Mouse (Mus musculus) fibroblast of lung, adult 2 months (primary cell): ENCODE measurements around the gene Hdac7.
A peak's percentile ranks its signal among the peaks of the same experiment; 100 is the strongest.

Experiments used
- DNase-seq: peaks from one replicate; pipeline ENCODE4 v3.0.0-alpha.2; 2011; ENCODE audit warnings: low read depth

The Hdac7 gene

DNA sequence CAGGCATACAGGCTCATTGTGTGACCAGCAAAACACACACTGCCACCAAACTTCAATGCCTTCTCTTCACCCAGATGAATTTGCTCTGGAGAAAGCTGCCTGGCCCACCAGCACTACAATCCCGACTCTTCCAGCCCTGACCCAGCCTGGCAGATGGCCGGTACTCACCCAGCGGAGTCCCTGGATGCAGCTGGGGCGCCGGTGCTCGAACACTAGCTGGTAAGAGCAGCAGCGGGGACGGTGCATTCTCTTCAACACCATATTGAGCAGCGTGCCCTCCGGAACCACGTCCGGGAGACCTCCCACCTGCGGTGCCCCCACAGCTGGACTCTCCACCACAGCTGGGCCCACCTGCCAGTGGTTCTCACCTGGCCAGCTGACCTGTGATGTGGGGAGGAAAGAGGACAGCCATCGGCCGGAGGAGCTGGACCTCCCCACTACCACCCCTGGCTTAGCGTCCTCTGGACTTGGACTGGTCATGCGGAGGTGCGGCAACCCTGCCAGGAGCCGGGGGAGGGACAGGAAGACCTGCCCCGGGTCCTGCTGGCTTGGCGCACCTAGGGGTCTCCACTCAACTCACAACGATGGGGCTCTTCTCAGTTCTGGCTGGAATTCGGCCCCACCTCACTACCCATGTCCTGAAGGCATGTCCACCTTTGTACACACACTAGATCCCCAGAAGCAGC, 77.6 kb downstream of the Hdac7 start:
- no peak for DNase-seq

DNA sequence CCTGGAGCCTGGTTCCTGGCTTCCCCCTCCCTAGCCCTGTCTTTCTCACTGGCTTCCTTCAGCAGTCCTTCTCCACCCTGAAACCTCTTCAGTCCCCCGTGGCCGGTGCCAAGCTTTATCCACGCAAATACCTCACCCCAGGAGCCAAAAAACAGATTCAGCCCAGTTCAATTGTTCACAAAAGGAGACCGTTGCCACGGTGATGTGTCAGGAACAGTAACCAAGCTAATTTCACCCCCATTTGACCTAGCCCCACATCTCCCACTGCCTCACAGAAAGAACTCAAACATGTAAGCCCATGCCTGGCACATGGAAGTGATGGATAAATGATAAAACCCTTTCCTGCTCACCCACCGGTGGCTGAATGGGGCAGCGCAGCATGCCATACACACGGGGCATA, 78.1 kb downstream of the Hdac7 start:
- DNase-seq, result no peak

DNA sequence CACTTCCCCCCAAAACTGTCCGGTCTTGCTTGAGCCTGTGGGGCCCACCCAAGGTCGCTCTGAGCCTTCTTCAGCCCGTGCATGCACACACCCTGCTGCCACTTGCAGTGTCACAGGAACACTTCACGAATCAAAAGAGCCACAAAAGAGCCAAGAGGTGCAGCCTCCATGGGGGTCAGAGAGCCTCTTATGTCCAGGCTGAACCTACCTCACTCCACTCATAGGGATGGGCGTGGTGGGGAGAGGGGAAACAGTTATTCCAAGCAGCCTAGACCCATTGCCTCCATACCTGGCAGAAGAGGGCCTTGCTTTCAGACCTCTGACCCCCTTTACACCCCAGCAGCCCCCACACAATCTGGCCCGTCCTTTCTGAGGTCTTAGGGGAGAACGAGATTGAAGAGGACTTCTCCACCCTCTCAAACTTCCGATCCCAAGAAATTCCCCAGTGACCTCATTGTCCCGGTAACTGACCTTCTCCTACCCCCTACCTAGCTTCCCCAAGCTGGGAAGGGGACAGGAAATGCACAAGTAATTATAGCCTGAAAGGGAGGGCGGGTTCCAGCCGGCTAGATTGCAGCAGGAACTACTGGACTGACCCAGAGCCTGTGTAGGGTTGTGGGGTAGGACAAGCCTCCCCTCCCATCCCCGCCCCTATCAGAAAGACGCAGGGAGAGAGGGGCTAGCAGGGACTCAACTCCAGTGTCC, 79.1 kb downstream of the Hdac7 start:
- DNase-seq, result no peak

DNA sequence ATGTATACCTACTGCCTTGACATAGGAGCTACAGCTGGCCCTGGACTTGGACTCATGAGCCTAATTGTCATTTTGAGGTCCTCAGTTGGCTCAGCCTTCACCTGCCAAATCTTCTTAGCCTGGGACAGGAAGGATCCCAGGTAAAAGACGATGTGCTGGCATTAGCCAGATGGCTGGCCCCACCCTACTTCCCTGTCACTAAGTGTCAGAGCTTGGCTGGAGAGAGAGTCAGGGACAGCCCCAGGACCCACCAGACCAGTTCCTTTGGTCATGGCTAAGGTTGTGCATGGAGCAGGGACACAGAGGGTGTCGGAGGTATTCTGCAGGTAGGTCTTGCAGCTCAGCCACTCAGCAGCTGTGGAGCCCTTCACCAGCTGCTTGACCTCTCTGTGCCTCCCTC, 79.8 kb downstream of the Hdac7 start:
- DNase-seq, result no peak

DNA sequence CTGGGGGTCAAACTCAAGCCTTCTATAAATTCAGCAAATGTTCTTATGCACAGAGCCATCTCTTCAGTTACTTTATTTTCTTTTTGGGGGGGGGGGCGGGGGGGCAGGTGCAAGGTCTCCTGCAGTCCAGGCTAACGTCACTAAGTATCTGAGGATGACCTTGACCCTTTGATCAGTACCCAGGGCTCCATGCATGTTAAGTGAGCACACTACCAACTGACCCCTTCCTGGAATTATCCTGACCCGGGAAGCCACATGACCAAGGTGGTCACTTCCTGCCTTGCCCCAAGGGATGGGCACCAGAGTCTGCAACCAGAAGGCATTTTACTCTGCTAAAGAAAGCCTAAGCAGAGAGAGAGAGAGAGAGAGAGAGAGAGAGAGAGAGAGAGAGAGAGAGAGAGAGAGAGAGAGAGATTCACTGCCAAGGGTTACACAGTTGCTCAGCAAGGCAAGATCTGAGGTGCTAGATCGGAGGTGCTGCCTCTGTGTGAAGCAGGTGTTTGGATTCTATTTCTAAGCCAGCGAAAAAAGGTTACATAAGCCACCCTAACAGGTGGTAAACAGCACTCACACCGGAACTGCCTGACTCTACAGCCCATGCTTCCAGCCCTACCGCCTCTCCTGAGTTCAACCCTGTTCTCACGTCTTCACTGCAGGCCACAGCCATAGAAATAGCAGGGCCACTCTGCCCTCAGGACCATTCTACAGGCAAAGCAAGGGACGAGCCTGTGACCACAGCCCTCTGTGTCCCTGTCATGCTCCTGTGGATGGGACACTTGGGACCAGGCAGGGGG, 80.8 kb downstream of the Hdac7 start:
- DNase-seq, result no peak

DNA sequence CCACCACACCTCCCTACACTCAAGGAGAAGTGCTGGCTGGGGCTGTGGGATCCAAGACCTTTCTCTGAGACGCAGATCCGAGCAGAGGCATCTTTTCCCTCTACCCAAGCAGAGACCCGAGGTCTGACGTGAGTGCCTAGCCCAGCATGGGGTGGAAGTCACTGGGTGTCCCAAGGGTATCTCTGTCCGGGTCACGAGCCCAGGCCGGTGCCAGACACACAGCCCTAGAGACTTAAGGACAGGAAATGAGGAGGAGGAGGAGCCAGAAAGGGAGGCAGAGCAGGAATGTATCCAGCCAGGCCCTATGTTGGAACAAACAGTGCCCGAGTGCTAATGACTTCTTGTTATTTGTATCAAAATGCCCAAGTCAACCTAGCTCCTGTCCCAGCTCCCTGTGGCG, 81.6 kb downstream of the Hdac7 start:
- no peak for DNase-seq

DNA sequence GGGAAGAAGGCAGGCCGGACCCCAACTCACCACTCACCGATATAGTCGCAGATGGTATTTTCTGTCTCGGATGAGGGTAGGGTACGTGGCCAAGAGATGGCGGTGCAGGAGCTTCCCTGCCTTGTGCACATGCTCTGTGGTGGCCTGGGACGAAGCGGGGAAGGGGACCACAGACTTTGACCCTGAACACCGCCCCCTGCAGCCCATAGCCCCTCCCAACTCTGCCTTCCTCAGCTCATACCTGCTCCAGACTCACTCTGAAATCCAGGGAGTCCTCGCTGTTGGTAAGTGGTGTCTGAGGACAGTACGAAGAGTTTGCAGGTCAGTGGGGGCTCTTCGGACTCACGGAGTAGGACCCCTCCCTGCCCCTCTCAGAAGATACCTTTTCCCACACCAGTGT, 82.9 kb downstream of the Hdac7 start:
- no peak for DNase-seq

DNA sequence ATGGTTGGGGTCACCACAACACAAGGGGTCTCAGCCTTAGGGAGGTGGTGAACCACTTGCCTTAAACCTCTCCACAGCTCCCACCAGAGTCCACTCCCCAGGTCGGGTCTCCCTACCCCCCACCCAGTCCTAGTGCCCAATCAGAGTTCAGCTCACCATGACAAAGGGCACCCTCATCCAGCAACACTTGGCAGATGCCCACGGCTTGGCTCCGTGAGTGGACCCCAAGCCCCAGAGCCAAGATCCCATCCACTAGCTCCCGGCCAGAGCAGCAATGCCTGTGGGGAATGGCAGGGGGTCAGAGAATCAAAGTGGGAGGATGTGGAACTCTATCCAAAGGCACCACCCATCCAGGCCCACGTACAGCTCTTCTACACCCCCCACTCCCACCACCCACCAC, 83.3 kb downstream of the Hdac7 start:
- no peak for DNase-seq

DNA sequence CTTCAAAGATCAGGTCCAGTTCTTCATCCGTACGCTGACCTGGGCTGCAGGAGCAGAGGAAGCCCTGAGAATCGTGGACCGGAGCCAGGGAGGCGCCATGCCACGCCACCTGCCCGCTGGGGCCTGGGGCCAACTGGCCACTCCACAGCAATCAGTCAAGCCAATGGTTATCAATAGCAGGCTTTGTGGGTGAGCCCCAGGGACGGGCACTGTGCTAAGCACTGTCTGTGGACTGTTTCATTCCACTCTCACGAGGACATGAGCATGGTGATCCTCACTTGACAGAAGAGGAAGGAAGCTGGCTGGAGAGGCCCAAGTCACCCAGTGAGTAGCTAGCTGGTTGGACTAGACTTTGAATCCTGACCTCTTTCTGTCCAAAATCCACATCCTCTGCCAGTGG, 84.3 kb downstream of the Hdac7 start:
- DNase-seq, result no peak

DNA sequence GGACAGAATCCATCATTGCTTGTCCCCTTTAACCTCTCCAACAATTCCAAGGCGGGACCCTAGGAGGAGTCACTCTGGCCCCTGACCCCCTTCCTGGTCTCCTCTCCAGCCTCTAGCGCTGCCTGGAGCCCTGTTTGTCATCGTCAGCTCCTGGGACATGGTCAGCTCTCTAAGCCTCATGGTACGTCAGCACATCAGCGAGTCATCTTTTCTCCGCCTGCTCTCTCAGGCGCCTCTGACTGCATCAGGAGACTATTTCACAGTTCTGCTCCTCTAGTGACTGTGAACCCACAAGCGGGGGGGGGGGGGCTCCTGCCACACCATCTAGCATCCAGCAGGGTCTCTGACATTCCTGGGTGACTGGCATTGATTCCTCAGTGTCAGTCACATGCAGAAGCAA, 88.9 kb downstream of the Hdac7 start:
- no peak for DNase-seq

DNA sequence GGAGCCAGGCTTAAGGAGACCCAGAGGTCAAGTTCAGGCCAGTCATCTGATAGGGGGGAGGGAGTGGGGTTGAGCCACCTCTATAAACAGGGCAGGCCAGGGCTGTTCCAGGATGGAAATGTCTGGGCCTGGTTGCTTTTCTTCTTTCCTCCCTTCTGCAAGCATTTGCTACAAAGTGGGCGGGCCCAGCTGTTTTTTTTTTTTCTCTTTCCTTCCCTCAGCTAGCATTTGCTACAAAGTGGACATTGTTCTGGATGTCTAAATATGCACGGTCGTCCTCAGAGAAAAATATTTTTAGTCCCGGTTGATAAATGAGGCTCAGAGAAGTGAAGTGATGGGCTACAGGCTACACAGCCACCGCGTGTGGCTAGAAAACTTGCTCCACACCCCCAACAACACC, 89.8 kb downstream of the Hdac7 start:
- DNase-seq, result peak; percentile 67

DNA sequence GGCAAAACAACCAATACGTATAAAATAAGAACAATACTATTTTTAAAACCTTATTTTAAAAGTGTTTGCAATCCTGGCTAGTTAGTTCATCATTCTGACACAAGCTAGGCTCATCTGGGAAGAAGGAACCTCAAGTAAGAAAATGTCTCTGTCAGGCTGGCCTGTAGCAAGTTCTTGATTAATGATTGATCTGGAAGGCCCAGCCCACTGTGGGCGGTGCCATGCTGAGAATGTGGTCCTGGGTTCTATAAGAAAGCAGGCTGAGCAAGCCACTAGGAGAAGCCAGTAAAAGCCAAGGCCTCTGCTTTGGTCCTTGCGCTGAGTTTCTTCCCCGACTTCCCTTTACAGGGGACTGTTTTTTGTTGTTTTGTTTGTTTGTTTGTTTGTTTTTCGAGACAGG, 91.8 kb downstream of the Hdac7 start:
- DNase-seq, result no peak

DNA sequence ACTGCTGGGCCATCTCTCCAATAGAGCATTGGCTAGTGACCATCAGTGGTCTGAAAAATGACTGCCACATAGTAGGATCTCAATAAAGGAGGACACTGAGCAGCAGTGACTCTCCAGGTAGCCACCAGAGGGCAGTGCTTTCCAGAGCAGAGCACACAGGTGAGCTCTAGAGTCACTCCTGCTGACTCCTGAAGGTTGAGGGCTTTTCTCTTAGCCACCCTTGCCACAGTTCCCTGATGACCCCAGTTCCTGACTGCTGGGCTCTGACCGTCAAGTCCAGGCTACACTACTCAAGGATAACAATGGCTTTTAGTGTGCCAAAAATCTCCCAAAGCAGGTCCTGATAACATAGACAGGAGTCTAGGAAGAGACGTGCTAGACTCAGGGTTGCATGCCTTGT, 92.6 kb downstream of the Hdac7 start:
- DNase-seq, result no peak

DNA sequence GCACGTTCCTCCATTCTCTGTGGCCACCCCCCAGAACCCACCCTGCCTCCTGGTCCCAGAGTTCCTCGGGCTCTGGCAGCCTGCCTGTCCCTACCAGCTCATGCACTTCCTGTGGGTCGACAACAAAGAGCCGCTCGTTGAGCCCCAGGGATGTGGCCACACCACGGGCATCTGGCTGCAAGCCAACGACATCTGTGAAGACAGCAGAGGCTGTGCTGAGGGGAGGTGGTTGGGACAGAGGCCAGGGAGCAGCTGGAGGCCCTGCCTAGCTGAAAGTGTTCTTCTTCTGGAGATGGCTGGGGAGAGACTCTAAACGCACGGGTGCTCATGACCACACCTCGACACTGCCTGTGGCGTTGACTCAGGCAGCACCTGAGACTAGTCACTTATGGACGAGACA, 93.6 kb downstream of the Hdac7 start:
- DNase-seq, result no peak

DNA sequence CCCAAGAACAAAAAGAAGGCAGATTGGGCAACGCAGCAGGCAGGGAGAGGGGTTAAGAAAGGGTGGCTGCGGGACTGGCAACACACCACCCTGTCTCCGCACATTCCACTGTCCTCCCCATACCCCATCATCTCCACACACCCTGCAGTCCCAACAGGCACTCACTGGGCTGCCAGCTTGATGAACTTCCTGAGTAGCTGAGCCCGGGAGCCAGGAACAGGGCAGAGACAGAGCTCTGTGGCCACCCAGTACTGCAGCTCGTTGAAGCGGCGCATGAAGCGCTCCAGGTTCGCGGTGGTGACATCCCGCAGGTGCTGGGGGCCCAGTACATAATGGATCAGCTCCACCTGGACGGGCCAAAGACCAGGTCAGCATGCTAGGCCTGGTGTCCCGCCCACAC, 94.5 kb downstream of the Hdac7 start:
- no peak for DNase-seq

DNA sequence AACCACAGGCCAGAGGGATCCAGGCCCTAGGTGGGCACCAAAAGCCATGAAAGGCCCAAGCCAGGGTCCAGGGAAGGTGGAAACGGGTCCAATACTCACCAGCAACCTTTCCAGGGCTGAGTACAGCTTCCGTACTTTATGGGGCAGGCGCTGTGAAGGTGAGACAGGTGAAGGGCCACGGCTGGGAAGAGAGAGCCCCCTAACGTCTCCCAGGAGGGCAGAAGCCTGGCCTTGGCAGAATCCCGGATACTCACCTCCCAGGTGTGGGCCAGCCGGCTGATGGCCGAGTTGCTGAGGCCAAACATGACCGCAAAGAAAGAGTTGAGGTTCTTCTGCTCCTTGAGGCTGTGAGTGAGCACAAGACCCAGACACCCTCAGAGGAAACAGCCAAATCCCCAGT, 94.9 kb downstream of the Hdac7 start:
- DNase-seq, result no peak

DNA sequence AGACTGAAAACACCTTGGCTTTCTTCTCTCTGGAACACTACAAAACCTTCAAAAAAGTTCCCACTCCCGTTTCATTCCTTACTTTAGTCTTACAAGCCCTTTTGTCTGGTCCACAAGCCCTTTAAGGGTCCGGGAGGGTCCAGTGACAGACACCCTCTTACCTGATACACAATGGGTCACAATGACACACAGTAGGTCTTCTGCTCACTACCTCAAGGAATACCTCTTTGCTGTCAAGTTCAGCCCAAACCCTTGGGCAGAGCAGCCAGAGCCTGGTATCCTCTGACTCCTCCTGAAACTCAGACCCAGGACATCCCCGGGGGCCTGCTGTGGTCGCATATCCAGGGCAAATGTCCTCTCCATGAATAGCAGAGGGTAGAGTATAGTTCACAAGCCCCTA, 95.3 kb downstream of the Hdac7 start:
- DNase-seq, result no peak

DNA sequence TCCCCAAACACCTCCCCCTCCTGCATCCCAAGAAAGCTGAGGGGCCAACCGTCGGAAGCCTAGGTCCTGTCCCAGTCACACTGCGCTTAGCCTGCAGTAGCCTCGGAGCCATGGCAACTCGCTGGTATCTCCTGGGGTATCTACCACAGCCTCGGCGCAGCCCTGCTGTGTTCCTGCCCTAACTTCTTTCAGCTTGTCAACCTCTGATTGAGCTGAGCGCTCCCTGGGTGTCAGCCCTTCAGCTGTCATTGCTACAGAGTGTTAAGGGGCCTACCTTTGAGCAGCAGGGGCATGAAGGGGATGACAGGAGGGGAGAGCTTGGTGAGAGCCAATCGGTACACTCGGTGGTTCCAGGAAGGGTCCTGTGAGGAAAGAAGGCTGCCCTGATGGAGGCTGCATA, 96.0 kb downstream of the Hdac7 start:
- DNase-seq, result no peak

DNA sequence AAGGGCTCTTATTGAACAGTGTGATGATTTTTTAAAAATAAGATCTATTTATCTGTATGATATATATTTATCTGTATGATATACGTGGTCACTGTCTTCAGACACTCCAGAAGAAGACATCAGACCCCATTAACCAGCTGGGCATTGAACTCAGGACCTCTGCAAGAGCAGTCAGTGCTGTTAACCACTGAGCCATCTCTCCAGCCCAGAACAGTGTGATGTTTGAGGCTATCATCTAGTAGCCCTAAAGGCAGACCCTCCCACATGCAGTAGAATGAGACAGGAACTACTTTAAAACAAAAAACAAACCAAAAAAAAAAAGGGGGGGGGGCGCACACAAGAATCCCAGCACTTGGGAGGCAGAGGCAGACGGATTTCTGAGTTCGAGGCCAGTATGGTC, 96.8 kb downstream of the Hdac7 start:
- DNase-seq, result no peak

DNA sequence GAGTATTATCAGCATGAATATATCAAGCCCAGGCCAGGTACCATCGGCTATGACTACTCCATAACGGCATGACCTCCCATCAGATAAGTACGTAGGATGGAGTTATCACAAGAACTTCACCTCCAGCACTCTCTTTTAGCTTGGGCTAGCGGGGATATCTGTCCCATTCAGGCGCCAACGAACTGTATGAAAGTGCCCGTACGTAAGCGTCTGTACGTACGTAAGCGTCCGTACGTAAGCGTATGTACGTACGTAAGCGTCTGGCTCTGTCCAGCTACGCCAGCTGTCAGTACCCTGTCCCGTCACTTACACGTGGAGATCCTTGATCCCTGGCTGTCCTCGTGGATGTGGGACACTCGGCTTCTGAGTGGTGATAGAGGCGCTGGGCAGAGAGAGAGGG, 97.6 kb downstream of the Hdac7 start:
- DNase-seq, result no peak

DNA sequence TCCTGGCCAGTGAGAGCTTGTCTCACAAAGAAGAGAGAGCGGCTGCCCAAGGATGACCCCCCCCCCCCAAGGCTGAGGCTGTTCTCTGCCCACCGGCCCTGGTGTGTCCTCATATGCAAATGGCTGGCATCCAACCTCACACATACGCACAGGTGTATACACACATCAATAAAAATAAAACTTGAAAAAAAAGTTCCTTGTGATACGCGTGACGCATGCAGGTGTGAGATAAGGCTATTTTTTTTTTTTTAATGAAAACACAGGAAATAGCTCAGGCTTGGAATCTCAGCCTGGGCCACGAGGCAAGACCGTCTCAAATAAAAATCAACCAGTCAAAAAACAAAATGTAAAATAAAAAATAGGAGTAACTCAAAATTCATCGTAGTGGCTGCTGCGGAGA, 98.0 kb downstream of the Hdac7 start:
- DNase-seq, result no peak

DNA sequence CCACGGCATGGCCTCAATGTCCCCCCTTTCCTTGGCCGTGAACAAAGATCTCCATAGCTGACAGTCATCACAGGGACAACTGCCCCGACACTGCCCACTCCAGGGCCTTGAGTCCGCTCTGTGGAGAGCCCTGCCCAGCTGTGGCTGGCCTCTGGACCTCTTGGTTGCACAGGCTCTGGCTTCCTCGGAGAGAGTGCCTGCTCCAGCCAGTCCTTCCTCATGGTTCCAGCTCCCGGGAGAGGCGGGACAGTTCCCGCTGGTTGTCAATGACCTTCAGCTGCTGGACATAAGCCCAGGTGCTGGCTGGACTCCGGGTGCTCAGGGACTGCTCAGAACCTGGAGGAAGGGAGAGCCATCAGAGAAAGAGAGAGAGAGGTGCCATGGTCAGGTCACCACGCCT, 99.0 kb downstream of the Hdac7 start:
- DNase-seq, result no peak

DNA sequence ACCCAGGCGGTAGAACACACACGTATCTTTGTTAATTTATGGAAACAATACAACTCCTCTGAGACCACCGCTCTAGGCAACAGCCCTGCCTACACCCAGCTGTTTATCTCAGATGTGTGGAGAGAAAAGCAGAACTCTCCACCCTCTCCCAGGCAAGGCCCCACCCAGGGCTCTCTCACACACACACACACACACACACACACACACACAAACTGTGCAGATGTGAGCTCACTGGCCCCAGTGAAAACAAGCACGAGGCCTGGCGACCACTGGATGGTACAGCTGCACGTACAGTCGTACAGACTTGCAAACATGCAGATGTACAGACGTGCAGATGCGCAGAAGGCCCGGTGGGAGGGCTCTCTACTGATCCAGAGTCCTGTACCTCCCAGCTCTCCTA, 99.4 kb downstream of the Hdac7 start:
- DNase-seq, result no peak
